Mouse (Mus musculus) lung, postnatal 0 days (tissue): ENCODE measurements around the gene Col4a4. TPM values are rescaled to one million over a fixed set of nuclear protein-coding genes. Genes with fewer than 3 reads are reported as not detected.

Source experiments
- ATAC-seq: fragments of 200-750 bp; cut with Nextera tagmentation; 2 replicates; pipeline ENCODE4 v1.8.0; 2017; ENCODE audit warnings: moderate library complexity
- DNase-seq: peaks from one replicate; pipeline ENCODE4 v3.0.0-alpha.2; 2016; ENCODE audit warnings: low spot score
- H3K27ac ChIP-seq: fragments of 300-500 bp; sonication (generic); 2 replicates; pipeline ENCODE4 v1.5.1; 2014; ENCODE audit warnings: antibody characterized with exemption, mild to moderate bottlenecking, low read length, mixed read lengths
- H3K27me3 ChIP-seq: fragments of 300-500 bp; sonication (generic); replicated peaks from 2 replicates; pipeline ENCODE4 v1.6.1; 2014; ENCODE audit warnings: low read length, mixed read lengths; ENCODE audit not compliant: insufficient read depth
- H3K36me3 ChIP-seq: fragments of 300-500 bp; sonication (generic); 2 replicates; pipeline ENCODE4 v1.6.1; 2014; ENCODE audit warnings: low read length, mixed read lengths; ENCODE audit not compliant: insufficient read depth
- H3K4me1 ChIP-seq: fragments of 300-500 bp; sonication (generic); 2 replicates; pipeline ENCODE4 v1.6.1; 2014; ENCODE audit warnings: antibody characterized with exemption, low read depth, low read length, mixed read lengths; ENCODE audit not compliant: insufficient read depth
- H3K4me2 ChIP-seq: fragments of 300-500 bp; sonication (generic); replicated peaks from 2 replicates; pipeline ENCODE4 v1.6.1; 2014; ENCODE audit warnings: low read depth, mild to moderate bottlenecking, low read length, moderate library complexity, mixed read lengths
- H3K4me3 ChIP-seq: fragments of 300-500 bp; sonication (generic); 2 replicates; pipeline ENCODE4 v1.5.1; 2014; ENCODE audit warnings: low read depth, low read length
- H3K9ac ChIP-seq: fragments of 300-500 bp; sonication (generic); replicated peaks from 2 replicates; pipeline ENCODE4 v1.6.1; 2014; ENCODE audit warnings: low read depth, mild to moderate bottlenecking
- H3K9me3 ChIP-seq: fragments of 300-500 bp; sonication (generic); 2 replicates; pipeline ENCODE4 v1.6.1; 2016; ENCODE audit warnings: low read length, mixed read lengths
- CTCF ChIP-seq: IDR thresholded peaks from 2 replicates; pipeline ENCODE4 v1.5.1; 2016; ENCODE audit warnings: antibody characterized with exemption, mild to moderate bottlenecking
- EP300 ChIP-seq: IDR thresholded peaks from 2 replicates; pipeline ENCODE4 v1.6.1; 2016; ENCODE audit warnings: antibody characterized with exemption, mild to moderate bottlenecking, control low read depth
- WGBS: fragments of 180-500 bp; shearing (Covaris S2); extraction: QIAGEN DNeasy Blood & Tissue Kit; methylation state at CpG from one replicate; pipeline ENCODE4 v1.1.7; 2014; 5-methylcytosine and 5-hydroxymethylcytosine counted together
- polyA plus RNA-seq: library from polyadenylated mRNA; unstranded; fragments of >200 nt; fragmentation: Nextera tagmentation; extraction: Ambion mirVana; gene quantifications from 2 replicates; pipeline ENCODE4 v1.2.1, GENCODE M21; 2015

The Col4a4 gene
- polyA plus RNA-seq, 1 experiment from 2014 or later: 67.3 TPM

- TF ChIP-seq EP300 (no peak), CTCF (no peak)
- Histone ChIP-seq H3K36me3 (no peaks in the 10 kb centered on the region), H3K9me3 (no peaks in the 10 kb centered on the region), H3K27ac (no peak overlapping the region), H3K4me2 (no peak overlapping the region), H3K4me1 (no peaks in the 10 kb centered on the region), H3K4me3 (no peak overlapping the region), H3K9ac (no peak overlapping the region), H3K27me3 (no peaks in the 10 kb centered on the region)
- 78% methylated on average over 2 of the region's 2 CpGs for WGBS
- ATAC-seq: no peak
- no peak for DNase-seq
These were observed 42.7 kb downstream of the Col4a4 start for GRCm38 (mm10) chr1:82543934-82544333.

GRCm38 (mm10) chr1:82540056-82540455 is 46.6 kb downstream of the Col4a4 start:
- H3K4me2 ChIP-seq: no peak overlapping the region
- H3K36me3 ChIP-seq: no peaks in the 10 kb centered on the region
- no peaks in the 10 kb centered on the region for H3K4me1 ChIP-seq
- no peak overlapping the region for H3K9ac ChIP-seq
- H3K27ac ChIP-seq: no peak overlapping the region
- no peak for ATAC-seq
- no peaks in the 10 kb centered on the region for H3K9me3 ChIP-seq
- 45% methylated on average over 5 of the region's 5 CpGs for WGBS
- no peak overlapping the region for H3K4me3 ChIP-seq
- no peaks in the 10 kb centered on the region for H3K27me3 ChIP-seq
- no peak for TF ChIP-seq CTCF
- TF ChIP-seq EP300: no peak
- no peak for DNase-seq

GRCm38 (mm10) chr1:82537848-82538247 is 48.8 kb downstream of the Col4a4 start:
- TF ChIP-seq CTCF: no peak
- no peak for TF ChIP-seq EP300
- Histone ChIP-seq H3K27me3 (no peaks in the 10 kb centered on the region), H3K4me1 (no peaks in the 10 kb centered on the region), H3K9ac (no peak overlapping the region), H3K36me3 (no peaks in the 10 kb centered on the region), H3K4me2 (no peak overlapping the region), H3K9me3 (no peaks in the 10 kb centered on the region), H3K27ac (no peak overlapping the region), H3K4me3 (no peak overlapping the region)
- no peak for DNase-seq
- WGBS: 43% methylated on average over 3 of the region's 3 CpGs
- ATAC-seq: no peak

GRCm38 (mm10) chr1:82536515-82537174 is 50.0 kb downstream of the Col4a4 start:
- H3K4me3 ChIP-seq: no peak overlapping the region

GRCm38 (mm10) chr1:82527931-82528330 is 58.7 kb downstream of the Col4a4 start:
- Histone ChIP-seq H3K36me3 (no peaks in the 10 kb centered on the region; the same call in 1 of the 2 replicates), H3K4me3 (no peak overlapping the region), H3K9me3 (no peaks in the 10 kb centered on the region), H3K27ac (no peak overlapping the region), H3K27me3 (no peaks in the 10 kb centered on the region), H3K9ac (no peak overlapping the region), H3K4me1 (no peaks in the 10 kb centered on the region), H3K4me2 (no peak overlapping the region)
- DNase-seq (no peak), ATAC-seq (no peak)
- TF ChIP-seq EP300: no peak
- TF ChIP-seq CTCF: no peak
- WGBS: 69% methylated on average over 4 of the region's 4 CpGs

More at GRCm38 (mm10) chr1:82536515-82537174, 50.0 kb downstream of the Col4a4 start:
- WGBS: 44% methylated on average over 6 of the region's 6 CpGs
- H3K4me2 ChIP-seq: no peak overlapping the region
- no peak overlapping the region for H3K9ac ChIP-seq
- H3K36me3 ChIP-seq: no peaks in the 10 kb centered on the region
- TF ChIP-seq CTCF: no peak
- no peak for TF ChIP-seq EP300
- no peak overlapping the region for H3K27ac ChIP-seq
- no peaks in the 10 kb centered on the region for H3K4me1 ChIP-seq
- H3K27me3 ChIP-seq: no peaks in the 10 kb centered on the region
- DNase-seq (no peak), ATAC-seq (no peak)
- H3K9me3 ChIP-seq: no peaks in the 10 kb centered on the region

- Histone ChIP-seq H3K4me1 (no peaks in the 10 kb centered on the region), H3K9me3 (no peaks in the 10 kb centered on the region), H3K4me2 (no peak overlapping the region), H3K9ac (no peak overlapping the region), H3K27ac (no peak overlapping the region), H3K4me3 (no peak overlapping the region), H3K27me3 (no peaks in the 10 kb centered on the region), H3K36me3 (no peaks in the 10 kb centered on the region)
- WGBS: 73% methylated on average over 2 of the region's 2 CpGs
- DNase-seq: no peak
- no peak for ATAC-seq
- TF ChIP-seq EP300: no peak
- TF ChIP-seq CTCF: no peak
These were observed 94.7 kb downstream of the Col4a4 start for GRCm38 (mm10) chr1:82491954-82492353.

- Histone ChIP-seq H3K27ac (no peak overlapping the region), H3K4me1 (no peaks in the 10 kb centered on the region), H3K4me2 (no peak overlapping the region), H3K36me3 (no peaks in the 10 kb centered on the region), H3K27me3 (no peaks in the 10 kb centered on the region), H3K9ac (no peak overlapping the region), H3K4me3 (no peak overlapping the region), H3K9me3 (no peaks in the 10 kb centered on the region)
- ATAC-seq (no peak), DNase-seq (no peak)
- WGBS: 71% methylated on average over 4 of the region's 4 CpGs
- TF ChIP-seq EP300: no peak
- no peak for TF ChIP-seq CTCF
These were observed 100.3 kb downstream of the Col4a4 start for GRCm38 (mm10) chr1:82486371-82486770.
